Mouse (Mus musculus): Measurements from ENCODE around the gene Sik2. TPM values are rescaled to one million over a fixed set of nuclear protein-coding genes. Genes with fewer than 3 reads are reported as not detected.

Gene Sik2
- polyA plus RNA-seq, 1 experiment: 80.9 TPM

DNA sequence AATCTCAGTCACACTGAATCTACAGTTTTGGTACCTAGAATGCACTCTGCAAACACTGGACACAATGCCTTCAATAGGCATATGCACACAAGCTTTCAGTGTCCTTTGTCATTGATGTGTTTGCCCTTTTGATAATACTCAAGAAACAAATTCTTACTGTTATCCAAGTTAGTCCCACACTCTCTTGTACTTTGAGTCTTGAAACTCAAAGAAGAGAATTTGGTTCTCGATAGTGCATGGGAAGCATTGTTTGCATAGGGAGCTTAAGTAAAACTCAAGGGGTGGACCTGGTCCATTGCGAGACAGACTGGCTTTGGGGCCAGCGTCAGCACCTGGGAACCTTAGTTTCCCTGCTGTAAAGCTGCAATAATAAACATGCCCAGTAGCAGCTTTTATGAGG is 90.7 kb downstream of the Sik2 start:
- DNase-seq (ENCODE audit: low read depth): no peak

DNA sequence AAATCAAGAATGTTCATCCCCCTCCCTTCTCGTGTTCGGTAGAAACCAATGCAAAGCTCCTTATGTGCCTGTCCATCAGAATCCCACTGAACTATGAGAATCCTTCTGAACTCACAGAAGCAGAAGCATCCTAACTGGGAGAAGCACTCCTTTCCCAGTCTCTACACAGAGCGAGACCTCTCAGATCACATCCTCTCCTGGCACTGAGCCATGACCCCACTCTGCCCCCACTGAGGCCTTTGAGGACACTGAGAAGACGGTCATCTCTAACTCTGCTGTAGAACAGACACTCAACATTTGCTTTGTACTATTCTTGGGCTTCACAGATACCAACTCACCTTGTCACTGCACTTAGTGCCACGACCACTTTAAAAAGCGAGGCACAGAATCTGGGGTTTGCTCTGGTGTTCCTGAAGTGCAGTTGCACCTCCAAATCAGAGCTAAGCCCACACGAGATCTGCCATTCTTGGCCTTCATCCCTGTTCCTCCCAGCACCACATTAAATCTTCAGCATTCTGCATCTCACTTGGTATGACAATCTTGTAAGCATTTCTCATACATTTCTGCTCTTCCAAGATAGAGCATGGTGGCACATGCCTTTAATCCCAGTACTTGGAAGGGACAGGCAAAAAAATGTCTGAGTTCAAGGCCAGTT is 96.9 kb downstream of the Sik2 start:
- DNase-seq (ENCODE audit: low read depth): no peak

GRCm38 (mm10) chr9:50905321-50905720 is 103.6 kb downstream of the Sik2 start:
- DNase-seq (ENCODE audit: low read depth): no peak

DNA sequence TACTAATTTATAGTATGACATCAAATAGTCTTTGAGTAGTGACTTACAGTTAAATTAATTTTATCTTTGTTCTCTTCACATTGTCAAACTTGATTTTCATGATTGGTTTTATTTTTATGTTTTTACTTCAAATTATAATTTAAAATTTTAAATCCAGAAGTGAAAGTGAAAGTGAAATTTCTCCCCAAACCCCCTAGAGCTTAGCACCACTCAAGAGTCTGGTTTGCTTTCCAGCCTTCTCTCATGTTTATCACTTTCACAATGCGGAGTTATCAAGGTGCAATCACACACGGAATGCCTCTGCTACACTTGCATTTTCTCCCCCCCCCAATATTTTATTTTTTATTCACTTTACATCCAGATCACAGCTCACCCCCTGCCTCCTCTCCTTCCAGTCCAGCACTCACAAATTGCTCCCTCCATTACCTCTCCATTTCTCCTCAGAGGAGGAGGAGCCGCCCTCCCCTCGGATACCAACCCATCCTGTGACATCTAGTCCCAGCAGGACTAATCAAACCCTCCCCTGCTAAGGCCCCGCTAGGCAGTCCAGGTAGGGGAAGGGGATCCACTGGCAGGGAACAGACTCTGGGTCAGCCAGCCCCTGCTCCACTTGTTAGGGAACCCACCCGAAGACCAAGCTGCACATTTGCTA is 104.6 kb downstream of the Sik2 start:
- DNase-seq (ENCODE audit: low read depth): no peak

GRCm38 (mm10) chr9:50900026-50900920 is 108.6 kb downstream of the Sik2 start:
- no peak for DNase-seq (ENCODE audit: low read depth)

DNA sequence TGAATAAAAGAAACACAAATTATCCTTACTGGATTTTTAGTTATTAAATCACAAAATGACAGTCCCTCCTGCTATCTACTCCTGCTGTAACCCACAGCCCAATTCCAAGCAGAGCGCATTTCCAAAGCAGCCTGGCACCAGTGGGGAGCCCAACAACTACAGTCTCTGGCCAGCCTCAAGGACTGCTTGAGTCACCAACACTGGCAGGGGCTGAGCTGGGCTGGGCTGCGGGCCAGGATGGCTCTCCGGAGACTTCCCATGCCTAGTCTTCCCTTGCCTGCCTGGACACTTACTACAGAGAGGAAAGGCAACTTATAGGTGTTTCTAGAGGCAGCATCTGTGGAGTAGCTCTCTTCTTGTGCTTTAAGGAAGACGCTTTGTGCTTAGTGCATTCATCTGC is 115.2 kb downstream of the Sik2 start:
- no peak for DNase-seq (ENCODE audit: low read depth)

GRCm38 (mm10) chr9:50890494-50891090 is 118.3 kb downstream of the Sik2 start:
- DNase-seq (ENCODE audit: low read depth): no peak

- no peak for DNase-seq (ENCODE audit: low read depth)
Measured at GRCm38 (mm10) chr9:50889964-50890363, 118.9 kb downstream of the Sik2 start.

DNA sequence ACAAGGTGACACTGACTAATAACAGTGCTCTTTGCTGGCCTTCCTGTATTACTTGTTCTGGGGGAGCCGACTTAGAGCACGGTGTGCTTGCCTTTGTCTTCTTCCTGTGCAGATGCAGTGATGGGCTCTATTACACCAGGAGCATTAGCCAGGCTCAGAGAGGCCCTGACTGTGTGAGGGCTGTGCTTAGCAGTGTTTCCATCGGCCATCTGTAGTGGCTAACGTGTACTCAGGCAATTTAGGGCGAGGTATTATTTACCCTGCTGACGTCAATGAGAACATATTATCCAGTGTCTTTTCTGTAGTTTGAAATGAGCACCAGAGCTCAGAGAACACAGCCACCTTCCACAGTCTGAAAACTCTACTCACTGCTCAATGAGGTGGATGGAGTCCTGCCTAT is 119.7 kb downstream of the Sik2 start:
- DNase-seq (ENCODE audit: low read depth): no peak

- DNase-seq (ENCODE audit: low read depth): no peak
Measured at GRCm38 (mm10) chr9:50887351-50887750, 121.5 kb downstream of the Sik2 start.

GRCm38 (mm10) chr9:50886870-50887269 is 122.0 kb downstream of the Sik2 start:
- no peak for DNase-seq (ENCODE audit: low read depth)

DNA sequence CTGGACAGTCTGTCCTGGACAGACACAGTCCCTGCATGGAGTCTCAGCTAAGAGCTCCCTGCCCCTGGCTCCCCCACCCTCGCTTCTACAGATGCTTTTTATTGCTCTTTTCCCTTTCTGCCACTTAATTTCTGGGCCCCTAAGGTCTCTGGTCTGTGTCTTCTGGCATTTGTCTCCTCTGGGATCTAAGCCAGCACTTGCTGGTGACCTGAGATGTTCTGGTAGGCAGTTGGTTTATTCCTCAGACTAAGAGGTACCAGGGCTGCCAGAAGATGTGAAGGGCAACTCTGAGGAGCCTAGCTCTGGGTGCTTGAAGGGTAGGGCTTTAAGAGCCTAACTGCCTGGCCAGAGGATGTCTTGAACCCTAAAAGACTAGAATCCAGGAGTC is 123.3 kb downstream of the Sik2 start:
- no peak for DNase-seq (ENCODE audit: low read depth)

DNA sequence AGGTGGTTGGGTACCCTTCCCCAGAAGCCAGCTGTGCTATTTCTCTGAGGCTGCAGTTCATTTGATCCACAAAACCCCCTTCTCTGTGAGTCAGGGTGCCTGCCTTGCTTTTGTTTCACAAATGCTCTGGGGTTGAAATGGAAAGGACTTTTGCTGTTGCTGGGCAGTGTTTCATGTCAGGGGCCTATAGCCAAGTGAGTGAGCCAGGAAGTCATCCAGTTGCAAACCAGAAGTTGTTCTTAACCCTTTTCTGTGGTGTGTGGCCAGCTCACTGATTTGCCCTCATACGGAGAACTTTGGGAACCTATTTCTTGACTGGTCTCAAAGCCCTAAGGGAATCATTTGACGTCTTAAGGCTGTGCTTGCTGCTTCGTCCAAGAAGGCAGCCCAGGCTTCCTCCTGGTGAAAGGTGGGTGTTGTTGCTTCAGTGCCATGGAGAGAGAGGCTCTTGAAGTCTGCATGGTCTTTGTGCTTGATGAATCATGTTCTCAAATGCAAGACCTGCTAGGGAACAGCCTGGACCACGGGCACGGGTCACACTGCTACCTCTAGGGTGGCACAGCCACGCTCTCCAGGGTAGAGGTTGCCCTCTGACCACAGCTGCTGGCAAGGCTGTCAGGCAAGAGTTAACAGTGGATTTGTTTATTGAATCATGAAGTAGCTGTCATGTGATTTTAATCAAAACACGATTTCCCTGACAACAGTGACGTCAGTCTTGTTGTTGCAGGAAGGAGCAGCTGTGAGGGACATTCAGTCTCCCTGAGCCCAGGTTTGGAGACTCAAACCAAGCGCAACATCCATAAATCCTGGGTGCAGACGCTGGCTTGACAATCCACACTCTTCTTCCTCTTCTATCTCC is 123.9 kb downstream of the Sik2 start:
- no peak for DNase-seq (ENCODE audit: low read depth)

DNA sequence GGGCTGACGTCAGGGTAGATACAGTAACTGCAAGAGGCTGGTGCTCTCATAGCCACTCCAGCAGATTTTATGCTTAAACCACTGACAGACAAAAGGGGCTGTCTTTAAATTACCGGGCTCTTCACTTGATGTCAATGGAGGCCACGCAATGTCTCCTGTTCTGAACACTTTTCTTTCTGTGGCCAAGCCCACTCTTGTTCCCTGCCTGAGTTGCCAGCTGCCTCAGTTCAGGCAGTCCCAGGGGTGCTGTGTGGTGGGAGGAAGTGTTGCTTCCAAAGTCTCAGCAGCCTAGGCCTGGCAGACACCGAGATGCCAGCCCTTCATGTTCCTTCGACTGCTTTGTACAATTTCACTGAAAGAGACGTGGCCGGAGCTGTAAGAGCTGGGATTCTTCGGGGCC is 124.8 kb downstream of the Sik2 start:
- no peak for DNase-seq (ENCODE audit: low read depth)

DNA sequence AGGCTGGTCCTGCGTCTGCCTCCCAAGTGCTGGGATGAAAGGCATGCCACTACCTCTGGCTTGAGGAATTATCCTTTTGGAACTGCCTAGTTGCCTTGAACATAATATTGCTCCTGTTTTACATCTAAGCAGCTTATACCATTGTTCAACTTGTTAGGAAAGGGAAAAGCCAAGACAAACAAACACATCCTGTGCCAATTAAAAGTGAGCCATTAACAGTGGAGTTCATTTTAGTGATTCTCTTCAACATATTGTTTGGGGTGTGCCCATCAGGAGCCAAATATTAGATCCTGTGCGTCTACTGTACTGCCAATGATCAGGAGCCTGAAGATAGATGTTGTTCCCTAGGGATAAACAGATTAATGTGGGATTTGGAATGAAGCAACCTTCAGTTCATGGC is 126.7 kb downstream of the Sik2 start:
- no peak for DNase-seq (ENCODE audit: low read depth)

DNA sequence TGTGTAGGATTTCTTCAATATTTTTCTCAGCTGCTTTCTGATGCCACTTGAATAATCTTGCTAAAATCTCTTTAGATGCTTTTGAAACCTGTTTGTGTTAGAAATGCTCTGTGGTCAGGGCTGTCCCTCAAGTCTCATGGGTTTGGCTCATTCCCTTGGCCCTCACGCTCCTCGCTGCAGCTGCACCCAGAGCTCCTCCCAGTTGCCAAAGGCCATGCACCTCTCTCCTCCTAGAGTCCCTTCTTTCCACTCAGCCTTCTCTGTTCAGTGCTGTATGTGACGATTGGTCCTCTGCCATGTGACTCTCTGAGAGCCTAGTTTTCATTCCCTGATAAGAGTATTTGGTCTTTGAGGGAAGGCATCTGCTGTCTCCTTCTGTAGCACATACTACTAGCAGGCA is 131.4 kb downstream of the Sik2 start:
- DNase-seq (ENCODE audit: low read depth): no peak

DNA sequence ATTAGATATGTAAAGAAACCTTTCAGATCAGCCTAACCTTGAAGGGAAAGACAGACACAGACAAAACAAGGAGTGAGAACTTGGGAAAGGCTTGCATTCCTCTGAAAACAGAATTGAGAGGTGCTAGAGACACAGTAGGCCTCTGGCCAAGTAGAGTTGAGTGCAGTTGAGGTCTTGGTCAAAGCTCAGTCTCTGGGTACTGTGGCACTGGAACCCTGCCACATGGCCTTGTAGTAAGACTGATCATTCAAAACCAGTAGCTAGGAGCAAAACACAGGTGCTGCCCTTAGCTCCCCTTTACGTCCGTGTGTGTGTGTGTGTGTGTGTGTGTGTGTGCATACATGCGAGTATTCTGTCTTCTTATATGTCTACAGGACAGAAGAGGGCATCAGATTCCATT is 132.6 kb downstream of the Sik2 start:
- no peak for DNase-seq (ENCODE audit: low read depth)

DNA sequence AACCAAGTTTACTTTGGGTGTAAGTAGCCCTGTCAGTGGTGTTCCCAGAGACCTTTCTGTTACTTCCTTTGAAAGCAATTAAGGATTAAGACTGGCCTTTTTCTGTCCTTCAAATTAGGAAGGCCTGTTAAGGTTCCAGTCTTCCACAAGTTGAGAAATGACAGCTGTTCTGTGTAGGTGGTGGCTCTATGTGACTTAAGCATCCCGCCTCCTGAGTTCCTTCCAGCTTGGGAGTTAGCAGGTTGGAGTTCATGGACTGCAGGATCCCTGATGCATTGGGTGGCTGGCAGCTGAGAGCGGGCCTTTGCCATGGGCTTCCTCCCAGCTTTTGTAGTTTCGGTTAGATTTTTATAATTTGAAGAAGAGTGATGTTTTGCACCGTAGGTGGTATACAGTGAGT is 133.4 kb downstream of the Sik2 start:
- peak; percentile 74 for DNase-seq (ENCODE audit: low read depth)

DNA sequence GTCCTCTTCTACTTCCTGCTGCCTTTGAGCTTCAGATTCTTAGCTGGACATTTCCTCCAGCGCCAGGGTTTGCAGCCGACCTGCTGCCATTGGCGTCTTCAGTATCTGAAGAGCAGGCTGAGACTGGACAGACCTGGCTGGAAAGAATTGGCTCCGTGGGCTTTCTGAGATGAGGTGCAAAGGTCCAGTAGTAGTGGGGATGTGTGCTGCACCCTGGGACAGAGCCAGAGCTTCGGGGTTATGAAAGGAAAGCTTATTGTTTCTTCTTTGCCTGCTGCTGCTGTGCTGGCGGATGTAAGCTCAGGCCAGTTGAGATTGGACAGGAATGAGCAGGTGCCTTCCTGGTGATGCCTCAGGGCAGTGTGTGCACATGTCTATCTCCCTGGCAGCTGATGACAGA is 134.8 kb downstream of the Sik2 start:
- DNase-seq (ENCODE audit: low read depth): peak; percentile 56

GRCm38 (mm10) chr9:50873210-50873609 is 135.7 kb downstream of the Sik2 start:
- DNase-seq (ENCODE audit: low read depth): no peak

DNA sequence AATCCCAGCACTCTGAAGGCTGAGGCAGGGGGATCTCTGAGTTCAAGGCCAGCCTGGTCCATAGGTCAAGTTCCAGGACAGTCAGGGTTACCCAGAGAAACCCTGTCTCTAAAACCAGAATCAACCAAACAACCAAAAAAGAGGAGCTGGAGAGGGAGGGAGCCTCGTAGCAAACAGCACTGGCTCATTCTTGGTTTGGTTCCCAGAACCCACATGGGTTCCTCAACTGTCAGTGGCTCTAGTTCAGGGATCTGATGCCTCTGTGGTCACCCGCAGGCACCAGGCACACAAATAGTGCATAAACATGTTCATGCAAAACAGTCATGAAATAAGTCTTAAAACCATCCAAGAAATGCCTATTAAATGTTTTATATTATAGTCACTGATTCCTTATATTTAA is 140.7 kb downstream of the Sik2 start:
- DNase-seq (ENCODE audit: low read depth): no peak

GRCm38 (mm10) chr9:50867015-50867414 is 141.9 kb downstream of the Sik2 start:
- no peak for DNase-seq (ENCODE audit: low read depth)

Data from gonadal fat pad, adult 2 months (tissue).